Mouse (Mus musculus): ENCODE measurements around the gene Rhoa. TPM values are rescaled to one million over a fixed set of nuclear protein-coding genes. Genes with fewer than 3 reads are reported as not detected.

The Rhoa gene
- polyA plus RNA-seq, 1 experiment from 2014 or later = 385 TPM

- WGBS = 92% methylated on average over 4 of the region's 4 CpGs
- H3K36me3 ChIP-seq = peaks cover 52% of the 10 kb centered on the region
- no peak for DNase-seq (ENCODE audit: low spot score)
Measured at GRCm38 (mm10) chr9:108349727-108350126, 43.8 kb downstream of the Rhoa start.

GRCm38 (mm10) chr9:108378234-108378633 lies 72.3 kb downstream of the Rhoa start:
- DNase-seq (ENCODE audit: low spot score) = no peak
- Histone ChIP-seq H3K9me3 (no peaks in the 10 kb centered on the region), H3K36me3 (peaks cover 97% of the 10 kb centered on the region), H3K27me3 (ENCODE audit: insufficient read depth, poor library complexity, severe bottlenecking) (no peaks in the 10 kb centered on the region), H3K4me1 (replicated peaks) (no peaks in the 10 kb centered on the region), H3K27ac (no peak overlapping the region), H3K4me3 (no peak overlapping the region)
- WGBS = 93% methylated on average over 9 of the region's 9 CpGs

More at GRCm38 (mm10) chr9:108349727-108350126, 43.8 kb downstream of the Rhoa start:
- no peak overlapping the region for H3K27ac ChIP-seq
- no peak overlapping the region for H3K4me3 ChIP-seq
- H3K4me1 ChIP-seq (replicated peaks) = peaks cover 23% of the 10 kb centered on the region
- H3K9me3 ChIP-seq = no peaks in the 10 kb centered on the region
- H3K27me3 ChIP-seq (ENCODE audit: insufficient read depth, poor library complexity, severe bottlenecking) = no peaks in the 10 kb centered on the region

GRCm38 (mm10) chr9:108378736-108379135 lies 72.8 kb downstream of the Rhoa start:
- Histone ChIP-seq H3K4me3 (no peak overlapping the region), H3K27ac (no peak overlapping the region), H3K27me3 (ENCODE audit: insufficient read depth, poor library complexity, severe bottlenecking) (no peaks in the 10 kb centered on the region), H3K36me3 (peaks cover 97% of the 10 kb centered on the region), H3K9me3 (no peaks in the 10 kb centered on the region), H3K4me1 (replicated peaks) (no peaks in the 10 kb centered on the region)
- no peak for DNase-seq (ENCODE audit: low spot score)
- WGBS = 95% methylated on average over 5 of the region's 5 CpGs

GRCm38 (mm10) chr9:108379294-108379693 lies 73.4 kb downstream of the Rhoa start:
- 89% methylated on average over 4 of the region's 4 CpGs for WGBS
- Histone ChIP-seq H3K27ac (no peak overlapping the region), H3K4me3 (no peak overlapping the region), H3K4me1 (replicated peaks) (no peaks in the 10 kb centered on the region), H3K27me3 (ENCODE audit: insufficient read depth, poor library complexity, severe bottlenecking) (no peaks in the 10 kb centered on the region), H3K9me3 (no peaks in the 10 kb centered on the region), H3K36me3 (peaks cover 97% of the 10 kb centered on the region)
- no peak for DNase-seq (ENCODE audit: low spot score)

GRCm38 (mm10) chr9:108381382-108381781 lies 75.5 kb downstream of the Rhoa start:
- Histone ChIP-seq H3K36me3 (peaks cover 97% of the 10 kb centered on the region), H3K27me3 (ENCODE audit: insufficient read depth, poor library complexity, severe bottlenecking) (no peaks in the 10 kb centered on the region), H3K4me1 (replicated peaks) (no peaks in the 10 kb centered on the region), H3K27ac (no peak overlapping the region), H3K4me3 (no peak overlapping the region), H3K9me3 (no peaks in the 10 kb centered on the region)
- no peak for DNase-seq (ENCODE audit: low spot score)
- WGBS = 97% methylated on average over 9 of the region's 9 CpGs

GRCm38 (mm10) chr9:108385006-108385405 lies 79.1 kb downstream of the Rhoa start:
- H3K4me1 ChIP-seq (replicated peaks) = no peaks in the 10 kb centered on the region
- DNase-seq (ENCODE audit: low spot score) = no peak
- 79% methylated on average over 7 of the region's 7 CpGs for WGBS
- no peaks in the 10 kb centered on the region for H3K9me3 ChIP-seq
- H3K36me3 ChIP-seq = peaks cover 96% of the 10 kb centered on the region
- H3K4me3 ChIP-seq = no peak overlapping the region
- no peaks in the 10 kb centered on the region for H3K27me3 ChIP-seq (ENCODE audit: insufficient read depth, poor library complexity, severe bottlenecking)
- no peak overlapping the region for H3K27ac ChIP-seq

- Histone ChIP-seq H3K4me3 (no peak overlapping the region), H3K4me1 (replicated peaks) (no peaks in the 10 kb centered on the region), H3K36me3 (peaks cover 97% of the 10 kb centered on the region), H3K27me3 (ENCODE audit: insufficient read depth, poor library complexity, severe bottlenecking) (no peaks in the 10 kb centered on the region), H3K9me3 (no peaks in the 10 kb centered on the region), H3K27ac (no peak overlapping the region)
- no peak for DNase-seq (ENCODE audit: low spot score)
- 86% methylated on average over 4 of the region's 4 CpGs for WGBS
Measured at GRCm38 (mm10) chr9:108386816-108387215, 80.9 kb downstream of the Rhoa start.

Other genes with a start within 250 kb of the Rhoa start
- gene Mst1, start 225.7 kb upstream of the Rhoa start, polyA plus RNA-seq (2016; fragmentation: Nextera tagmentation; extraction: Ambion mirVana) = 0.34 and 0.39 TPM in 2 replicates
- 36.6 and 39.1 TPM in 2 replicates for gene Rnf123, start 222.8 kb upstream of the Rhoa start, polyA plus RNA-seq (2016; fragmentation: Nextera tagmentation; extraction: Ambion mirVana)
- gene Apeh, start 211.5 kb upstream of the Rhoa start, polyA plus RNA-seq (2016; fragmentation: Nextera tagmentation; extraction: Ambion mirVana) = 77.0 and 83.8 TPM in 2 replicates
- 1.4 and 2.4 TPM in 2 replicates for gene Bsn, start 115.7 kb upstream of the Rhoa start, polyA plus RNA-seq (2016; fragmentation: Nextera tagmentation; extraction: Ambion mirVana)
- 81.2 and 81.6 TPM in 2 replicates for gene Dag1, start 42.2 kb upstream of the Rhoa start, polyA plus RNA-seq (2016; fragmentation: Nextera tagmentation; extraction: Ambion mirVana)
- 39.5 and 54.3 TPM in 2 replicates for gene Nicn1, start 15.7 kb upstream of the Rhoa start, polyA plus RNA-seq (2016; fragmentation: Nextera tagmentation; extraction: Ambion mirVana)
- gene Amt, start 9.3 kb upstream of the Rhoa start, polyA plus RNA-seq (2016; fragmentation: Nextera tagmentation; extraction: Ambion mirVana) = 31.4 and 34.7 TPM in 2 replicates
- 20.7 and 32.7 TPM in 2 replicates for gene Tcta, start within 50 bp of the Rhoa start, polyA plus RNA-seq (2016; fragmentation: Nextera tagmentation; extraction: Ambion mirVana)
- gene Gpx1, start 32.8 kb downstream of the Rhoa start, polyA plus RNA-seq (2016; fragmentation: Nextera tagmentation; extraction: Ambion mirVana) = 816 and 892 TPM in 2 replicates
- 124 and 128 TPM in 2 replicates for gene Usp4, start 41.7 kb downstream of the Rhoa start, polyA plus RNA-seq (2016; fragmentation: Nextera tagmentation; extraction: Ambion mirVana)
- gene 1700102P08Rik, start 86.7 kb downstream of the Rhoa start, polyA plus RNA-seq (2016; fragmentation: Nextera tagmentation; extraction: Ambion mirVana) = 0.58 and 0.69 TPM in 2 replicates
- 1.0 and 1.2 TPM in 2 replicates for gene Ccdc36, start 122.4 kb downstream of the Rhoa start, polyA plus RNA-seq (2016; fragmentation: Nextera tagmentation; extraction: Ambion mirVana)
- not detected in 2 replicates for gene BC048562, start 130.4 kb downstream of the Rhoa start, polyA plus RNA-seq (2016; fragmentation: Nextera tagmentation; extraction: Ambion mirVana)
- 56.1 and 56.9 TPM in 2 replicates for gene Ccdc71, start 154.4 kb downstream of the Rhoa start, polyA plus RNA-seq (2016; fragmentation: Nextera tagmentation; extraction: Ambion mirVana)
- 29.5 and 41.3 TPM in 2 replicates for gene Klhdc8b, start 155.5 kb downstream of the Rhoa start, polyA plus RNA-seq (2016; fragmentation: Nextera tagmentation; extraction: Ambion mirVana)
- gene Lamb2, start 173.6 kb downstream of the Rhoa start, polyA plus RNA-seq (2016; fragmentation: Nextera tagmentation; extraction: Ambion mirVana) = 40.8 and 41.0 TPM in 2 replicates
- gene Usp19, start 184.5 kb downstream of the Rhoa start, polyA plus RNA-seq (2016; fragmentation: Nextera tagmentation; extraction: Ambion mirVana) = 86.5 and 87.8 TPM in 2 replicates
- 103 and 112 TPM in 2 replicates for gene Qars, start 201.6 kb downstream of the Rhoa start, polyA plus RNA-seq (2016; fragmentation: Nextera tagmentation; extraction: Ambion mirVana)
- 153 and 168 TPM in 2 replicates for gene Qrich1, start 210.7 kb downstream of the Rhoa start, polyA plus RNA-seq (2016; fragmentation: Nextera tagmentation; extraction: Ambion mirVana)